Mouse (Mus musculus) megakaryocyte, embryonic 14.5 days (primary cell): Measurements from ENCODE around the gene Tepp. TPM values are rescaled to one million over a fixed set of nuclear protein-coding genes. Genes with fewer than 3 reads are reported as not detected.

Experiments used
- H3K27me3 ChIP-seq: replicated peaks from 2 replicates; pipeline ENCODE3; 2012; ENCODE audit warnings: inconsistent platforms
- H3K36me3 ChIP-seq: replicated peaks from 2 replicates; pipeline ENCODE3; 2012; ENCODE audit warnings: low read length, inconsistent platforms, mixed read lengths
- H3K4me1 ChIP-seq: 2 replicates; pipeline ENCODE4 v1.6.1; 2012; ENCODE audit warnings: inconsistent platforms
- H3K4me3 ChIP-seq: replicated peaks from 2 replicates; pipeline ENCODE3; 2012; ENCODE audit warnings: moderate library complexity, mild to moderate bottlenecking, inconsistent platforms
- H3K9me3 ChIP-seq: 2 replicates; pipeline ENCODE4 v1.6.1; 2012; ENCODE audit warnings: inconsistent platforms
- FLI1 ChIP-seq: IDR thresholded peaks from 2 replicates; pipeline ENCODE4 v1.6.1; 2012; ENCODE audit warnings: low read length, inconsistent platforms, mixed read lengths
- GATA1 ChIP-seq: IDR thresholded peaks from 3 replicates; pipeline ENCODE4 v1.6.1; 2012; ENCODE audit warnings: mixed read lengths, low read length, inconsistent platforms, borderline replicate concordance
- polyA plus RNA-seq: library from polyadenylated mRNA; stranded (reverse); fragments of >175 nt; gene quantifications from 2 replicates; pipeline ENCODE4 v1.2.3, GENCODE M21; 2012; ENCODE audit warnings: low replicate concordance; ENCODE audit not compliant: insufficient read depth

Gene Tepp
- polyA plus RNA-seq, 1 experiment = not detected

- no peak overlapping the region for H3K4me3 ChIP-seq
- no peaks in the 10 kb centered on the region for H3K9me3 ChIP-seq
- H3K27me3 ChIP-seq = peaks cover 68% of the 10 kb centered on the region
- H3K4me1 ChIP-seq = peaks cover 38% of the 10 kb centered on the region
- no peaks in the 10 kb centered on the region for H3K36me3 ChIP-seq
- TF ChIP-seq FLI1 (no peak), GATA1 (no peak)
These were observed 50.0 kb downstream of the Tepp start for GRCm38 (mm10) chr8:95360181-95361015.

- Histone ChIP-seq H3K9me3 (no peaks in the 10 kb centered on the region), H3K27me3 (peaks cover 62% of the 10 kb centered on the region), H3K4me3 (no peak overlapping the region), H3K4me1 (peaks cover 38% of the 10 kb centered on the region), H3K36me3 (no peaks in the 10 kb centered on the region)
- no peak for TF ChIP-seq FLI1
- no peak for TF ChIP-seq GATA1
These were observed 50.6 kb downstream of the Tepp start for GRCm38 (mm10) chr8:95361016-95361341.

- H3K27me3 ChIP-seq = peaks cover 53% of the 10 kb centered on the region
- H3K4me1 ChIP-seq = peaks cover 45% of the 10 kb centered on the region
- H3K4me3 ChIP-seq = no peak overlapping the region
- no peaks in the 10 kb centered on the region for H3K9me3 ChIP-seq
- no peak for TF ChIP-seq FLI1
- TF ChIP-seq GATA1 = no peak
- no peaks in the 10 kb centered on the region for H3K36me3 ChIP-seq
These were observed 51.9 kb downstream of the Tepp start for GRCm38 (mm10) chr8:95362272-95362671.

- Histone ChIP-seq H3K4me3 (no peak overlapping the region), H3K4me1 (peaks cover 47% of the 10 kb centered on the region), H3K9me3 (no peaks in the 10 kb centered on the region), H3K36me3 (no peaks in the 10 kb centered on the region), H3K27me3 (peaks cover 58% of the 10 kb centered on the region)
- TF ChIP-seq FLI1 (no peak), GATA1 (no peak)
These were observed 53.5 kb downstream of the Tepp start for GRCm38 (mm10) chr8:95363849-95364248.

GRCm38 (mm10) chr8:95369581-95370326 lies 59.4 kb downstream of the Tepp start:
- H3K36me3 ChIP-seq = no peaks in the 10 kb centered on the region
- H3K4me1 ChIP-seq = peaks cover 11% of the 10 kb centered on the region
- H3K9me3 ChIP-seq = no peaks in the 10 kb centered on the region
- peaks cover 76% of the 10 kb centered on the region for H3K27me3 ChIP-seq
- no peak overlapping the region for H3K4me3 ChIP-seq
- TF ChIP-seq FLI1 (no peak), GATA1 (no peak)

GRCm38 (mm10) chr8:95373389-95374002 lies 63.1 kb downstream of the Tepp start:
- Histone ChIP-seq H3K9me3 (no peaks in the 10 kb centered on the region), H3K27me3 (peaks cover 91% of the 10 kb centered on the region), H3K36me3 (no peaks in the 10 kb centered on the region), H3K4me3 (no peak overlapping the region), H3K4me1 (peaks cover 8% of the 10 kb centered on the region)
- TF ChIP-seq FLI1 (no peak), GATA1 (no peak)

GRCm38 (mm10) chr8:95374429-95374828 lies 64.1 kb downstream of the Tepp start:
- Histone ChIP-seq H3K4me3 (no peak overlapping the region), H3K27me3 (peaks cover 81% of the 10 kb centered on the region), H3K36me3 (no peaks in the 10 kb centered on the region), H3K4me1 (peaks cover 8% of the 10 kb centered on the region), H3K9me3 (peaks cover 6% of the 10 kb centered on the region)
- TF ChIP-seq GATA1 = no peak
- no peak for TF ChIP-seq FLI1

GRCm38 (mm10) chr8:95375374-95375930 lies 65.1 kb downstream of the Tepp start:
- Histone ChIP-seq H3K36me3 (no peaks in the 10 kb centered on the region), H3K4me3 (no peak overlapping the region), H3K4me1 (peaks cover 8% of the 10 kb centered on the region), H3K27me3 (peaks cover 71% of the 10 kb centered on the region), H3K9me3 (peaks cover 6% of the 10 kb centered on the region)
- no peak for TF ChIP-seq GATA1
- no peak for TF ChIP-seq FLI1

Other genes with a start within 250 kb of the Tepp start
- gene Katnb1, start 229.4 kb upstream of the Tepp start, polyA plus RNA-seq = 17.2 and 46.5 TPM in 2 replicates
- 53.9 and 60.5 TPM in 2 replicates for gene Kifc3, start 107.8 kb upstream of the Tepp start, polyA plus RNA-seq
- gene Cngb1, start 4.0 kb upstream of the Tepp start, polyA plus RNA-seq = 0.34 and 0.82 TPM in 2 replicates
- 4.3 and 8.2 TPM in 2 replicates for gene Zfp319, start 21.4 kb downstream of the Tepp start, polyA plus RNA-seq
- gene Usb1, start 21.7 kb downstream of the Tepp start, polyA plus RNA-seq = 14.1 and 29.0 TPM in 2 replicates
- gene Mmp15, start 41.7 kb downstream of the Tepp start, polyA plus RNA-seq = 0.27 TPM in 1 of 2 replicates, not detected in the other
- gene Cfap20, start 124.3 kb downstream of the Tepp start, polyA plus RNA-seq = 12.7 and 20.4 TPM in 2 replicates
- gene Csnk2a2, start 179.5 kb downstream of the Tepp start, polyA plus RNA-seq = 6.6 and 7.8 TPM in 2 replicates
- gene Ccdc113, start 223.5 kb downstream of the Tepp start, polyA plus RNA-seq = not detected in 2 replicates